Mouse (Mus musculus) spleen, adult 12 weeks (tissue): Measurements from ENCODE around the gene Mpp1.
"Not testable (repeated sequence)": the region's sequence is repeated elsewhere in the genome, so short reads cannot be mapped to it uniquely, and the experiment has no call there.

ENCODE experiments used
- DNase-seq: peaks from one replicate; pipeline ENCODE4 v3.0.0; 2022; ENCODE audit warnings: low spot score

The Mpp1 gene

DNA sequence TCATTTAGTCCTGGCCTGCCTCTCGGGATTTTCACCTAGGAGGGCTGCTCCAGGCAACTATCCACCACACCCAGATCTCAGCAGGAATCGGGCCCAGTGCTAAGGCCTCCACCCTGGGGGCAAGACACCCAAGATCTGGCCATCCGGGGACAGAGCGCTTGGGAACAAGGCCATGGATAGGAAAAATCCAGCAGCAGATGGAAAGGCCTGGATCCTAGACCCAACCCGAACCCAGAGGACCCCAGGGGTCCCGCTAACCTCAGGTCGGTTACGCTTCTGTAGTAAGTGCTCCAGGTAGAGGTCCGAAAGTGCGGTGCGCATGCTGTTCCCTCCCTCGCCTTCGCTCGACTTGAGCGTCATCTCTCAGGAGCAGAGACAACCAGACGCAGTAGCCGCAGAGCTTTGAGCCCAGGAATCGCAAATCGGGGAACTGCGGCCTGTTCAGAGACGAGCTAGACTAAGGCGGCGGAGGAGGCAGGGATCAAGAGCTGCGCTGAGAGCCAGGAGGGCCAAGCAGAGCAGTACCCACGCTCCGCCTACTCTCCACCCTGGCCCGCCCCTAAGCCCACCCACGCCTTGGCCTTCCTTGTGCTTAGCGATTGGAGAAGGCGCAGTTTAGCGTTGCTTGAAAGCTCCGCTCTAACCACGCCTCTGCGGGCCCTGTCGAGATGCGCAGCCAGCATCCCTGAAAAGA is at the start of gene Mpp1:
Mpp1 (minus strand) TSS at position 550 of the 694 bp plus-strand sequence.
- DNase-seq: peak; percentile 74

GRCm38 (mm10) chrX:75163670-75164069 is 32.9 kb upstream of the Mpp1 start, which contains the start of gene Smim9:
Smim9 (minus strand) TSS chrX:75163770.
- DNase-seq: no peak

DNA sequence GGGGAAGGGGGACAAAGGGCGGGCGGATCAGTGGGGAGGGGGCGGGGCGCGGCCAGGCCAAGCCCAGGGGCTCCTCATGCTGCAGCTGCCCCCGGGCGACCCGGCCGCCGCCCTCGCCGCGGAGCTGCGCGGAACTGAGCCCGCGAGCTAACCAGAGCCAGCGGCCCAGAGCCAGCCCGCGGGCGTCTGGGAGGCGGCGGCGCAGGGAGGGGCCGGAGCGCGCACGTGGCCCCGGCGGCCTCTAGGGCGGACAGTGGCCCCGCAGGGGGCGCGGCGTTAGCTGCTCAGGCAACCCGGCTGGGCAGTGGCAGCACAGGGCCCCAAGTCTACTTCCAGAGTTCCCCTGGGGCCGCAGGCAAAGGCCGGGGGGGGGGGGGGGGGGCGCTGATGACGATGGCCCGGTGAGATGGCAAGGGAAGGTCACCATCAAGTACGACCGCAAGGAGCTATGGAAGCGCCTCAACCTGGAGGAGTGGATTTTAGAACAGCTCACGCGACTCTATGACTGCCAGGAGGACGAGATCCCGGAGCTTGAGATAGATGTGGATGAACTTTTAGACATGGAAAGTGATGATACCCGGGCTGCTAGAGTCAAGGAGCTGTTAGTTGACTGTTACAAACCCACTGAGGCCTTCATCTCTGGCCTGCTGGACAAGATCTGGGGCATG is 24.9 kb upstream of the Mpp1 start:
- no peak for DNase-seq

DNA sequence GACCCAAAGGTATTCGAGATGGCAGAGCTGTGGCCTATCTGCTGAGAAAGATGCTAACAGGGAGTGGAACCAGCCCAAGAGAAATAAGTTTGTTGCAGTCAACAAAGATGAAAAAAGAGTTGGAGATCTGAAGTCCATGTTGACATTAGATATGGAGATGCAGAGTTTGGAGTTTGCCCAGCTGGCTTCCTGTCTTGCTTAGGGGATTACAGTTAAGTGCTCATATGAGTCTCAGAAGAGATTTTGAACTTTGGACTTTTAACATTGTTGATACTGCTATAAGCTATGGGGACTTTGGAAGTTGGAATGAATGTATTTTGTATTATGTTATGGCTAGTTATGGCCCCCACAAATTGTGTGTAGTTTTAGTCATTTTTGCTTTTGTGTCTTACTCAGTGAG is 21.4 kb upstream of the Mpp1 start:
- no peak for DNase-seq

DNA sequence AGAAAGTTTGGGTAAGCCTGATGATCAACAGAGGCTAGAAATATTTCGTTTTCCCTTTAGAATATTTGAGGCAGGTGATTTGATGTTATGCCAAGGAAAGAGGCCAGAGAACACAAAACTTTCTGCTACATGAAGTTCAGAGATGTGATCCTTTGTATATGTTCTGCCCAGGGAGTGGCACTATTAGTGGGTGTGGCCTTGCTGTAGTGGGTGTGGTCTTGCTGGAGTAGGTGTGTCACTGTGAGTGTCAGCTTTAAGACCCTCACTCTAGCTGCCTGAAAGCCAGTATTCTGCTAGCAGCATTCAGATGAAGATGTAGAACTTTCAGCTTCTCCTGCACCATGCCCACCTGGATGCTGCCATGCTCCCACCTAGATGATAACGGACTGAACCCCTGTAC is 19.5 kb upstream of the Mpp1 start:
- DNase-seq: no peak

DNA sequence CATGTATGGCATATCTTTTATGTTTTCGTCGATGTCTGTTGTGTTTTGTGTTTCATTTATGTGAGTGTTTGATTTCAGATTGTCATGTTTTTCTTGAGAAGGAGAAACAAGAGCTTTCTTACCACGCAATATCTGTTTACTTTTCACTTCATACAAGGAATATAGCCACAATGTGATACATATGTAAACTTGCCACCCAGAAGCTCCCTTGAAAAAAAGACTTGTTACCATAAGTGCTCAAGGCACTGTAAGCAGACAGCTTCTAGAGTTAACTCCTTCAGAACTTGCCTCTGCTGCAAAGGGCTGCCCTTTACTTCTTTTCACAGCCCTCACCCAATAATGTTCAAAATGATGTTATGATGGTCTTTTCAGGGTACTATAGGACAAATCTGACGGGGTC is 17.6 kb upstream of the Mpp1 start:
- no peak for DNase-seq

- DNase-seq: not testable (repeated sequence)
These were observed 12.3 kb upstream of the Mpp1 start for GRCm38 (mm10) chrX:75143124-75143555.

GRCm38 (mm10) chrX:75138182-75138581 is 7.4 kb upstream of the Mpp1 start:
- DNase-seq: no peak

DNA sequence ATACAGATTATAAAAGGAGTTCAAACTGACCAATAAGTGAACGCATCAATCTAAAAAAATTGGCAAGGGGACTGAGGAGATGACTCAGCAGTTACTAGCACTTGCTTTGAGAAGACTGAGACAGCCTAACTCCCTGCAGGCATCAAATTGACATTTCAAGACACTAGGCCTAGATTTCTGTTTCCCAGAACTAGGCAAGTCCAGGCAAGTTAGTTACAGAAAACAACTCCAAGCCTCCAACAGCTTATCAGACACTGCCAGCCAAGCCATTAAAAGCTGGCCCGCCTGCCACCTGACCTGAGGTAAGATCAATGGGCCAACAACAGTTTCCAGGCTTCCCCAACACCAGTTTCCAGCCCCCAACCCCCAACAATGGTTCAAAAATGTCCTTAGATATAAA is 6.9 kb upstream of the Mpp1 start:
- no peak for DNase-seq

- DNase-seq: no peak
These were observed 6.1 kb upstream of the Mpp1 start for GRCm38 (mm10) chrX:75136938-75137337.

- DNase-seq: no peak
These were observed 1.3 kb downstream of the Mpp1 start for GRCm38 (mm10) chrX:75129474-75129873.

- DNase-seq: no peak
These were observed 2.4 kb downstream of the Mpp1 start for GRCm38 (mm10) chrX:75128333-75128980.

DNA sequence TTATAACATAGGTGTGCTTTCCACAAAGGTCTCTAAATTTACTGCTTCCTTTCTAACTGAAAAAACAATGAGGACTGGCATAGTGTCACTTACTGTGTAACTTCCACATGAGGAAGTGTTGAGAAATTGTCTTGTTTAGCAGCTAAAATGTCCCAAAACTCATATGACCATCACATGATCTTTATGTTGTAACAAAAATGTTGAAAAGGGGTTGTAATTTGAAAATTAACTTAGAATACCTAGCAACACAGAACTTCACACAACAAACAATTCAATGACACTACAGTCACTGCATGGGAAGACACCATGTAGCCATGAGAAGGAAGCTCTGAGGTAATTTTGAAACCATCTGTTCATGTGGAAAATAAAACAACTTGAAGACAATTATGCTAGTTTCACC is 3.9 kb downstream of the Mpp1 start:
- DNase-seq: no peak

DNA sequence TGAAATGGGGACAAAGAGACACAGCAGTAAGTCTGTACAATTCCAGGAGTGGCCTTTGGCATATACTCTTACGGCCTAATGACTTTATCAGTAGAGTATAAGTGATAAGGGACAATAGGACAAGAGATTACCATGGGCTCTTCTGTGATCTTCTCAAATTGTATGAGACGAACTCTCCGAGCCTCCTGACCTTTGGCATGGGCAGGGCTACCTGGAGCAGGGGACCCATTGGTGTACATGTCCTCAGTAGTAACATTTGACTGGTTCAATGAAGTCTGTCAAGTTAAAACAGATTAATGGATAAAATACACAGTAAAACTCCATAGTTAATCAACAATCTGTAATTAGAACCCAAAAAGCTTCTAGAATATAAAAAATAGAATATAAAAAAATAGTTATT is 5.2 kb downstream of the Mpp1 start:
- no peak for DNase-seq

DNA sequence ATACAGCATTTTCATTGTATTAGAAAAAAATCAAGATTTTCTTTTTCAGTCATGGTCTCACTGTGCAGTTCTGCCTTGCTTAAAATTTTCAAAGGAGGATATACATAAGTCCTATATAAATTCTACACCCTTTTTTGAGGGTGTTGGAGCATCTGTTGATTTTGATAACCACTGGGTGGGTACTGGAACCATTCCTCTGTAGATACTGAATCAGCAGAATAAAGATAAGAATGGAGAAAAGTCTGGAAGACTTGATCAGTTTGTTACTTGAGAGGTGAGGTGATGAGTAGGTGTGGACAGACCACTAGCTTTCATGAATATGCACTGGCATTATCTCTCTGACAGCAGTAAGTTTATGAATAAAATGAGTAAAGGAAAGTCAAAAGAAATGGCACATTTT is 15.3 kb downstream of the Mpp1 start:
- DNase-seq: no peak

DNA sequence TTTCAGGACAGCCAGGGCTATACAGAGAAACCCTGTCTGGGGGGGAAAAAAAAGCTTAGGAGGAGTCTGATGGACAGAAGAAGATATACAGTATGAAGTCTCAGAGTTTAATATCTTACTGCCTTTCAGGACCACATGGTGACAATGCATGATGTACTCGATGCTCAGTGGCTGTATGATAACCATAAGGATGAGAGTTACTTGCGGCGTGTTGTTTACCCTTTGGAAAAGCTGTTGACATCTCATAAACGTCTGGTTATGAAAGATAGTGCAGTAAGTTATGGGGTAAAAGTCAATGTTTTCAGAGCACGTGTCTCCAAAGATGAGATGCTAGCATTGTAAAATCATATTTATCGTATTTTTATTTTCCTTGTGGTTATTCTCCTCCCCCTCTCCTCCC is 28.5 kb downstream of the Mpp1 start:
- DNase-seq: no peak

DNA sequence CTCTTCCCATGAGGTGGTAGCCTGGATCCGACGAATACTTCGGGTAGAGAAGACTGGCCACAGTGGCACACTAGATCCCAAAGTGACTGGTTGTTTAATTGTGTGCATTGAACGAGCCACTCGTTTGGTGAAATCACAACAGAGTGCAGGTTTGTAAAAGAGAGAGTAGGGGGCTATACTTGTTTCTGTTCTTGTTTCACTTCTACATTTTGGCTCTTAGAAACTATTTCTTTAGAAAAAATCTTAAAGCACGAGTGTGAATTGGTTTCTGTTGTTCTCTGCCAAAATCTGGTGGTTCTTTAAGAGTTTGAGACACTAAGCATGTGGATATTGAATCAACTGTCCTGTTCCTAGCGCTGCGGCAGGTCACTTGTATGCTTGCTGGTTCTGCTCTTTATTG is 32.0 kb downstream of the Mpp1 start:
- DNase-seq: no peak

DNA sequence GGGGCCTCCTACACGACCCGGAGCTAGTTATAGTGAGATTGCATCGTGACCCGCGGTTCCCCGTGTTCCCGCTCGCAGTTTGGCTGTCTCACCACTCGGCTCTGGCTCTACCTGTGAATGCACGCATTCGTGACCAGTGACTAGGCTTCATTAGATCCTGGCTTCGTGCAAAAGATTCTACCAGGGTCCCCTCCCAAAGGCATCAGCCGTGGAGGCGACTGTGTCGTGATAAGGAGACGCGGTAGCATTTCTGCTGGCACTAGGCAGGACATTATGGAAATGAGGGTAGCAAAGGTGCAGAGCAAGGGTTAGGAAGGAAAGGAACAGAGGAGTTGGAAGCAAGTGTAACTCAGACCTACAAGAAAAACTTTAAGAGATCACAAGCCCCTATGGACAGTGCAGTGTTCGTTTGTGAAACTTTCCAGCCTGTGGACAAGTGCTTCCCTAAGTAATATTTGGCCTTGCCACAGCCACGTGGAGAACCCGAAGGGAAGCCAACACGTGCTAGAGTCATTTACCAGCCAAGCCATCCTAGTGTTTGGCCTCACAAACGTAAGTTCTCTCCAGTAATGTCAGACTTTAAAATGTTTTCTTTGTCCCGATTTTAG is 34.5 kb downstream of the Mpp1 start:
- no peak for DNase-seq

GRCm38 (mm10) chrX:75095369-75096162 is 35.2 kb downstream of the Mpp1 start, which contains the start of gene Dkc1:
Dkc1 (plus strand) TSS chrX:75095854.
- DNase-seq: peak; percentile 88

DNA sequence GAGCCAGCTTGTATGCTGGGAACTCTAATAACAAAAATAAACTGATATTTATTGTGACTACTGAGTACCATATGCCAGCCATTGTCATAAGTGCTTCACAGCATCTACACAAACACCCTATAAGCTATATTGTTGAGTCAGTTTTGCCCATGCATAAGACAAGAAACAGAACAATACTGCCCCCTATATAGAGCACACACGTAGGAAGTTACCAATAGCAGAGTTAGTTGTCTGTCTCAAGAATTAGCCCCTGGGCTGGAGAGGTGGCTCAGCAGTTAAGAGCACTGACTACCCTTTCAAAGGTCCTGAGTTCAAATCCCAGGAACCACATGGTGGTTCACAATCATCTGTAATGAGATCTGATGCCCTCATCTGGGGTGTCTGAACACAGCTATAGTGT is 45.2 kb downstream of the Mpp1 start:
- DNase-seq: no peak

GRCm38 (mm10) chrX:75084774-75085508 is 45.9 kb downstream of the Mpp1 start, which contains the start of gene Gab3:
Gab3 (minus strand) TSS chrX:75085458.
- DNase-seq: peak; percentile 38
